In the genomic region with DNA sequence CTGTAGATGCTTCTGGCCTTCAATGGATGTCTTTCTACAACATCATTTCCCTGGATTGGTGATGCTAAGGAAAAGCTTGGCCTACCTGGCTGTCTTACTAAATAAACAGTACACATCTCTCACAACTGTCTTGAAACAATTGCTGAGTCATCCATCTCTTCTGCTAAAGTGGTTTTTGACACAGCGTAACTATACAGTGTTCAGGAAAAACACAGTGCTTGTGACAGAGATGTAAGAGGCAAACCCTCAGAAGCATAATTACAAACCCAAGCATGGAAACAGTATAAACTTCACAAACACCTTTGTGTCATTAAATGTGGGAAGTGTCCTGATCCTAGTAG, we compare ENCODE assay signal across 22 mouse cellular contexts. TPM values are rescaled to one million over a fixed set of nuclear protein-coding genes. Genes with fewer than 3 reads are reported as not detected.
A peak's percentile ranks its signal among the peaks of the same experiment; 100 is the strongest.
DNase-seq lines count a peak whose midpoint lies in the region; ATAC-seq and TF ChIP-seq lines count a peak whose summit lies in the region.
"Had no signal": no experiment of that assay in that cellular context is flagged by ENCODE, and none has a peak within 500 bp of the region (broad histone marks: within the 10 kb centered on the region; RNA-seq: fewer than 3 reads in every experiment).

No protein-coding gene starts in this region.

- no peak for DNase-seq in gastrocnemius, adult 2 months
- no peak for DNase-seq in gastrocnemius, postnatal 4 days (ENCODE audit: low spot score in 2 of 2)
- DNase-seq in 3T3-L1 (ENCODE audit: low read depth, low spot score): peak; percentile 4
- DNase-seq in adrenal gland, postnatal 4 days (ENCODE audit: low spot score in 2 of 2): no peak
- no peak for DNase-seq in thymus, postnatal 14 days
- DNase-seq in kidney, adult 18-20 months: no peak
- DNase-seq: adrenal gland, adult 2 months; gastrocnemius, postnatal 36 days; lung, postnatal 14 days had no signal

- H3K9me3 ChIP-seq in liver, embryonic 16.5 days (replicated peaks; ENCODE audit: control insufficient read depth, low read length): no peaks in the 10 kb centered on the region
- H3K9me3 ChIP-seq: embryonic facial prominence, embryonic 13.5 days; heart, embryonic 15.5 days; kidney, embryonic 15.5 days; midbrain, embryonic 13.5 days had no signal

- H3K36me3 ChIP-seq in liver, embryonic 16.5 days (ENCODE audit: control insufficient read depth, insufficient read depth): peaks cover 7% of the 10 kb centered on the region
- H3K36me3 ChIP-seq: embryonic facial prominence, embryonic 13.5 days; heart, embryonic 15.5 days; midbrain, embryonic 13.5 days had no signal

- intact Hi-C loops in gastrocnemius, adult 2 months (cut with DNase I): no loop called here

- H3K4me1 ChIP-seq in bone marrow macrophage, adult 2 months (ENCODE audit: control insufficient read depth, insufficient read depth, low read length): peaks cover 19% of the 10 kb centered on the region
- H3K4me1 ChIP-seq in liver, embryonic 16.5 days (ENCODE audit: control insufficient read depth, low read depth, low read length): no peaks in the 10 kb centered on the region; the same call in 1 of the 2 replicates
- H3K4me1 ChIP-seq: embryonic facial prominence, embryonic 13.5 days had no signal

- no peak overlapping the region for H3K9ac ChIP-seq in liver, embryonic 16.5 days (ENCODE audit: low read depth, low read length)
- H3K9ac ChIP-seq: embryonic facial prominence, embryonic 13.5 days; heart, embryonic 15.5 days; kidney, embryonic 15.5 days; midbrain, embryonic 13.5 days had no signal

- TF ChIP-seq POLR2A in bone marrow macrophage, adult 2 months (IDR thresholded peaks at IDR 0.05; ENCODE audit: borderline replicate concordance, low read depth, low read length): no peak

- 70% methylated on average over 1 of the region's 1 CpGs for WGBS in liver, embryonic 16.5 days (ENCODE audit: insufficient replicate concordance)

- H3K27ac ChIP-seq in gastrocnemius, adult 2 months: peak overlapping the region; percentile 38; the same call in 1 of the 2 replicates
- H3K27ac ChIP-seq in bone marrow macrophage, adult 2 months (ENCODE audit: insufficient read depth, low read depth, low read length): peak overlapping the region; percentile 87
- H3K27ac ChIP-seq in liver, embryonic 16.5 days (ENCODE audit: low read length): no peak overlapping the region
- H3K27ac ChIP-seq: kidney, embryonic 15.5 days; left cerebral cortex, adult 2 months; midbrain, embryonic 13.5 days had no signal

- no peak for TF ChIP-seq CTCF in gastrocnemius, adult 2 months (IDR thresholded peaks at IDR 0.05)
- no peak for TF ChIP-seq CTCF in bone marrow macrophage, adult 2 months (IDR thresholded peaks at IDR 0.05; ENCODE audit: low read depth, low read length)

- H3K27me3 ChIP-seq in liver, embryonic 16.5 days (ENCODE audit: control insufficient read depth, insufficient read depth, low read depth, low read length): no peaks in the 10 kb centered on the region
- H3K27me3 ChIP-seq: embryonic facial prominence, embryonic 13.5 days; heart, embryonic 15.5 days; kidney, embryonic 15.5 days; midbrain, embryonic 13.5 days had no signal

- peak; percentile 28; the same call in 1 of the 2 replicates for ATAC-seq in liver, embryonic 16.5 days (ENCODE audit: low read depth)
- ATAC-seq: midbrain, embryonic 13.5 days had no signal

- no peak overlapping the region for H3K4me2 ChIP-seq in liver, embryonic 16.5 days (ENCODE audit: low read depth, low read length)
- H3K4me2 ChIP-seq: embryonic facial prominence, embryonic 13.5 days; heart, embryonic 15.5 days; kidney, embryonic 15.5 days; midbrain, embryonic 13.5 days had no signal

- H3K4me3 ChIP-seq in gastrocnemius, adult 2 months: no peak overlapping the region
- H3K4me3 ChIP-seq in bone marrow macrophage, adult 2 months (ENCODE audit: insufficient read depth, low read length): peak overlapping the region; percentile 51
- H3K4me3 ChIP-seq in liver, embryonic 16.5 days (ENCODE audit: low read depth, low read length): no peak overlapping the region
- H3K4me3 ChIP-seq: embryonic facial prominence, embryonic 13.5 days; heart, embryonic 15.5 days; kidney, embryonic 15.5 days; left cerebral cortex, adult 2 months; midbrain, embryonic 13.5 days had no signal

RNA-seq across cellular contexts. Expression of a gene that starts 5.9 kb away (rescaled TPM):
- not detected for total RNA-seq in gastrocnemius, adult 2 months (2021)
- not detected for total RNA-seq in gastrocnemius, postnatal 4 days (2021)
- polyA plus RNA-seq in bone marrow macrophage, adult 2 months (2012; ENCODE audit: insufficient read depth, insufficient read length, missing spikeins): not detected in 2 replicates
- polyA plus RNA-seq in liver, embryonic 16.5 days (2015; fragmentation: Nextera tagmentation; extraction: Ambion mirVana): 0.16 and 0.33 TPM in 2 replicates
- not detected for total RNA-seq in adrenal gland, postnatal 4 days (2021)
- total RNA-seq: adrenal gland, adult 2 months; gastrocnemius, postnatal 36 days; layer of hippocampus, adult 8-10 months; left cerebral cortex, adult 2 months; MEL had no signal
- polyA plus RNA-seq: adrenal gland, adult 2 months; cerebellum, adult 2 months; cortical plate, adult 2 months; embryonic facial prominence, embryonic 13.5 days; heart, embryonic 15.5 days; kidney, embryonic 15.5 days; limb, embryonic 14.5 days; midbrain, embryonic 13.5 days; neural tube, embryonic 11.5 days had no signal

RNA-seq across cellular contexts. Expression of a gene that starts 6.6 kb away (rescaled TPM):
- total RNA-seq in gastrocnemius, adult 2 months (2021): 1 to 10 TPM; 7.4 to 7.5 TPM
- total RNA-seq in gastrocnemius, postnatal 4 days (2021): 10 to 100 TPM; 11.4 to 12.6 TPM
- polyA plus RNA-seq in bone marrow macrophage, adult 2 months (2012; ENCODE audit: insufficient read depth, insufficient read length, missing spikeins): 59.0 and 67.8 TPM in 2 replicates
- 22.1 and 22.7 TPM in 2 replicates for polyA plus RNA-seq in liver, embryonic 16.5 days (2015; fragmentation: Nextera tagmentation; extraction: Ambion mirVana)
- total RNA-seq in adrenal gland, postnatal 4 days (2021): 10 to 100 TPM; 14.4 to 17.9 TPM
